Mouse (Mus musculus) MEL (cell line): Measurements from ENCODE around the gene Csnk2b. TPM values are rescaled to one million over a fixed set of nuclear protein-coding genes. Genes with fewer than 3 reads are reported as not detected.

Source experiments
- DNase-seq: peaks from one replicate; pipeline ENCODE4 v3.0.0; 2011; ENCODE audit warnings: low read depth, low spot score
- H3K27ac ChIP-seq: 2 replicates; pipeline ENCODE4 v1.5.1; 2012; ENCODE audit warnings: low read depth, mild to moderate bottlenecking, control low read depth, low read length, moderate library complexity; ENCODE audit not compliant: control insufficient read depth
- H3K27me3 ChIP-seq, 2 experiments: fragments of 150-350 bp in 1 of 2; sonication (generic) in 1 of 2; 2 replicates each; pipeline ENCODE4 v1.6.1; 2012; ENCODE audit warnings: low read length in 2 of 2, mild to moderate bottlenecking in 2 of 2, improper control_type of control experiment in 1 of 2, moderate library complexity in 1 of 2; ENCODE audit not compliant: insufficient read depth in 2 of 2, control insufficient read depth in 1 of 2
- H3K36me3 ChIP-seq, 2 experiments: 2 replicates each; pipeline ENCODE4 v1.6.1; 2012 to 2014; ENCODE audit warnings: low read length in 2 of 2, improper control_type of control experiment in 1 of 2, inconsistent platforms in 1 of 2, mild to moderate bottlenecking in 1 of 2; ENCODE audit not compliant: insufficient read depth in 2 of 2, control insufficient read depth in 1 of 2
- H3K4me1 ChIP-seq, 2 experiments: fragments of 150-350 bp in 1 of 2; sonication (generic) in 1 of 2; 2 replicates each; pipeline ENCODE4 v1.6.1; 2012; ENCODE audit warnings: low read length in 2 of 2, improper control_type of control experiment in 1 of 2, mild to moderate bottlenecking in 1 of 2; ENCODE audit not compliant: insufficient read depth in 2 of 2, control insufficient read depth in 1 of 2
- H3K4me3 ChIP-seq, 2 experiments: fragments of 150-350 bp in 1 of 2; sonication (generic) in 1 of 2; 2 replicates each; pipeline ENCODE4 v1.5.1; 2012; ENCODE audit warnings: low read depth in 2 of 2, low read length in 2 of 2, mild to moderate bottlenecking in 2 of 2, moderate library complexity in 2 of 2, control low read depth in 1 of 2, improper control_type of control experiment in 1 of 2; ENCODE audit not compliant: control insufficient read depth in 1 of 2, insufficient read depth in 1 of 2
- H3K79me2 ChIP-seq: 2 replicates; pipeline ENCODE4 v1.6.1; 2012; ENCODE audit warnings: mild to moderate bottlenecking, low read length, moderate library complexity; ENCODE audit not compliant: control insufficient read depth, poor library complexity, insufficient read depth
- H3K9ac ChIP-seq: 2 replicates; pipeline ENCODE4 v1.6.1; 2012; ENCODE audit warnings: low read depth, mild to moderate bottlenecking, control low read depth, low read length, moderate library complexity; ENCODE audit not compliant: control insufficient read depth, poor library complexity, severe bottlenecking
- H3K9me3 ChIP-seq: fragments of 150-350 bp; sonication (generic); replicated peaks from 2 replicates; pipeline ENCODE4 v1.6.1; 2012; ENCODE audit warnings: mild to moderate bottlenecking, low read length, improper control_type of control experiment, moderate library complexity; ENCODE audit not compliant: insufficient read depth
- CHD1 ChIP-seq: IDR thresholded peaks from 2 replicates; pipeline ENCODE4 v1.6.1; 2012; ENCODE audit warnings: low read depth, mild to moderate bottlenecking, inconsistent platforms, low read length, improper control_type of control experiment
- CHD2 ChIP-seq: IDR thresholded peaks from 2 replicates; pipeline ENCODE4 v1.6.1; 2011; ENCODE audit warnings: low read length, improper control_type of control experiment
- CTCF ChIP-seq, 3 experiments: IDR thresholded peaks in 2 of 3; conservative IDR thresholded peaks in 1 of 3; 2 replicates each; pipeline ENCODE4 v1.5.1; 2011 to 2012; ENCODE audit warnings: low read length in 3 of 3, low read depth in 2 of 3, mild to moderate bottlenecking in 2 of 3, improper control_type of control experiment in 1 of 3, inconsistent platforms in 1 of 3, mixed read lengths in 1 of 3, moderate library complexity in 1 of 3; ENCODE audit not compliant: control insufficient read depth in 1 of 3, insufficient read depth in 1 of 3, poor library complexity in 1 of 3, severe bottlenecking in 1 of 3
- ELF1 ChIP-seq: IDR thresholded peaks from 2 replicates; pipeline ENCODE4 v1.6.1; 2014; ENCODE audit warnings: low read depth, mild to moderate bottlenecking, inconsistent platforms, low read length, improper control_type of control experiment, moderate library complexity
- ETS1 ChIP-seq: IDR thresholded peaks from 2 replicates; pipeline ENCODE4 v1.6.1; 2012; ENCODE audit warnings: low read depth, mild to moderate bottlenecking, inconsistent platforms, low read length, improper control_type of control experiment, moderate library complexity
- HCFC1 ChIP-seq: IDR thresholded peaks from 2 replicates; pipeline ENCODE4 v1.6.1; 2012; ENCODE audit warnings: low read depth, mild to moderate bottlenecking, inconsistent platforms, low read length, improper control_type of control experiment, moderate library complexity
- JUND ChIP-seq: IDR thresholded peaks from 2 replicates; pipeline ENCODE4 v1.6.1; 2011; ENCODE audit warnings: low read depth, mild to moderate bottlenecking, improper control_type of control experiment, low read length
- MYB ChIP-seq: IDR thresholded peaks from 2 replicates; pipeline ENCODE4 v1.6.1; 2011; ENCODE audit warnings: mild to moderate bottlenecking, low read depth, low read length, improper control_type of control experiment
- NELFE ChIP-seq: IDR thresholded peaks from 2 replicates; pipeline ENCODE4 v1.6.1; 2011; ENCODE audit warnings: low read depth, low read length, improper control_type of control experiment
- POLR2AphosphoS2 ChIP-seq: IDR thresholded peaks from 2 replicates; pipeline ENCODE4 v1.6.1; 2011; ENCODE audit warnings: low read length, improper control_type of control experiment
- RAD21 ChIP-seq: IDR thresholded peaks from 2 replicates; pipeline ENCODE4 v1.6.1; 2011; ENCODE audit warnings: mild to moderate bottlenecking, low read depth, low read length, improper control_type of control experiment
- RCOR1 ChIP-seq: IDR thresholded peaks from 2 replicates; pipeline ENCODE4 v1.6.1; 2012; ENCODE audit warnings: low read depth, mild to moderate bottlenecking, inconsistent platforms, low read length, improper control_type of control experiment
- SMC3 ChIP-seq: IDR thresholded peaks from 2 replicates; pipeline ENCODE4 v1.6.1; 2011; ENCODE audit warnings: low read depth, low read length, improper control_type of control experiment
- TAL1 ChIP-seq: IDR thresholded peaks from 2 replicates; pipeline ENCODE4 v1.6.1; 2012; ENCODE audit warnings: mild to moderate bottlenecking, inconsistent platforms, low read length, moderate library complexity, mixed read lengths
- TBP ChIP-seq: IDR thresholded peaks from 2 replicates; pipeline ENCODE4 v1.8.0; 2011; ENCODE audit warnings: low read depth, low read length, improper control_type of control experiment
- TCF12 ChIP-seq: IDR thresholded peaks from 2 replicates; pipeline ENCODE4 v1.6.1; 2014; ENCODE audit warnings: low read depth, mild to moderate bottlenecking, inconsistent platforms, low read length, improper control_type of control experiment, moderate library complexity
- USF2 ChIP-seq, 2 experiments: IDR thresholded peaks; 2 replicates each; pipeline ENCODE4 v1.6.1; 2011 to 2012; ENCODE audit warnings: improper control_type of control experiment in 2 of 2, low read length in 2 of 2, borderline replicate concordance in 1 of 2, inconsistent platforms in 1 of 2, low read depth in 1 of 2, mild to moderate bottlenecking in 1 of 2; ENCODE audit not compliant: insufficient read depth in 1 of 2
- ZC3H11A ChIP-seq: IDR thresholded peaks from 2 replicates; pipeline ENCODE4 v1.6.1; 2012; ENCODE audit warnings: low read depth, mild to moderate bottlenecking, inconsistent platforms, low read length, improper control_type of control experiment
- polyA plus RNA-seq, 2 experiments: library from polyadenylated mRNA; stranded (reverse) in 1 of 2; unstranded in 1 of 2; fragments of >175 nt in 1 of 2; fragments of >200 nt in 1 of 2; gene quantifications; 2 replicates each; pipeline versions ENCODE4 v1.2.1 to v1.2.4; 2012; ENCODE audit warnings: low replicate concordance in 2 of 2, low read depth in 1 of 2; ENCODE audit not compliant: insufficient read length in 2 of 2, insufficient read depth in 1 of 2, missing spikeins in 1 of 2
- total RNA-seq: library from RNA; depleted of rRNA; stranded (reverse); fragments of 300-350 nt; gene quantifications from 2 replicates; pipeline ENCODE4 v1.2.3, GENCODE M21; 2012

Gene Csnk2b
- total and polyA plus RNA-seq, 3 experiments, result 222 to 607 TPM; not detected in 1

DNA sequence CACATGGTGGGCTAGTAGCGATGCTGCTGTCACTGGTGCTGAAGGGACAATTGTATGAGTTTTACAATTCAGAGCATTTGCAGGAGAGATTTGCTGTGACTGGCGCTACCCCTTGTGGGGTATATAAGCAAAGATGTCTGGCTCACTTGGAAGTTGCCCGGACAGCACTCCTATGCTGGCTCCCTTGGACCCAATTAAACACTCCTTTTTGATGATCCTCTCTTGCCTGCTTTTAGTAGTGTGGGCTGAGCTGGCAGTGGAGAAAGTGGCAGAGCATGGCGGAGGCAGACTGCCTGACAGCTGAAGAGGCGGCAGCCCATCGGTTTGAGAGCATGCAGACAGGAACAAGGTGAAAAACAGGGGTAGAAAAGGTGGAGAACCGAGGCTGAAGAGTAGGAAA is 45.9 kb upstream of the Csnk2b start:
- H3K36me3 ChIP-seq, result peaks cover under 1 to 15% of the 10 kb centered on the region in 2 experiments; a peak in 2 of 4 replicates
- no peak overlapping the region for H3K27ac ChIP-seq
- H3K4me1 ChIP-seq, result peaks cover 5 to 15% of the 10 kb centered on the region in 2 experiments; a peak in 3 of 4 replicates
- H3K9me3 ChIP-seq, result no peaks in the 10 kb centered on the region
- DNase-seq, result no peak
- H3K27me3 ChIP-seq, result no peaks in the 10 kb centered on the region
- H3K4me3 ChIP-seq, result no peak overlapping the region
- TF ChIP-seq CTCF (IDR thresholded peaks at IDR 0.05 in 2 of 3, conservative IDR thresholded peaks at IDR 0.05 in 1 of 3; ENCODE audit: control insufficient read depth in 1 of 3, insufficient read depth in 1 of 3, low read depth in 2 of 3, low read length in 3 of 3, poor library complexity in 1 of 3, severe bottlenecking in 1 of 3), result no peak
- no peak for TF ChIP-seq HCFC1
- TF ChIP-seq MYB, result no peak
- no peak for TF ChIP-seq TAL1
- TF ChIP-seq JUND, result no peak
- no peak for TF ChIP-seq POLR2AphosphoS2
- no peak for TF ChIP-seq ZC3H11A
- no peak for TF ChIP-seq CHD1
- no peak for TF ChIP-seq USF2 (IDR thresholded peaks at IDR 0.05; ENCODE audit: borderline replicate concordance in 1 of 2, insufficient read depth in 1 of 2, low read depth in 1 of 2, low read length in 2 of 2)
- no peak for TF ChIP-seq CHD2
- TF ChIP-seq ELF1, result no peak
- no peak for TF ChIP-seq TBP
- no peak for TF ChIP-seq RAD21
- TF ChIP-seq SMC3, result no peak
- TF ChIP-seq NELFE, result no peak
- TF ChIP-seq RCOR1, result no peak
- TF ChIP-seq TCF12, result no peak
- no peak for TF ChIP-seq ETS1
- TF ChIP-seq, all 39 proteins: peak for 0
- no peak overlapping the region for H3K9ac ChIP-seq
- H3K79me2 ChIP-seq, result peaks cover 22% of the 10 kb centered on the region

DNA sequence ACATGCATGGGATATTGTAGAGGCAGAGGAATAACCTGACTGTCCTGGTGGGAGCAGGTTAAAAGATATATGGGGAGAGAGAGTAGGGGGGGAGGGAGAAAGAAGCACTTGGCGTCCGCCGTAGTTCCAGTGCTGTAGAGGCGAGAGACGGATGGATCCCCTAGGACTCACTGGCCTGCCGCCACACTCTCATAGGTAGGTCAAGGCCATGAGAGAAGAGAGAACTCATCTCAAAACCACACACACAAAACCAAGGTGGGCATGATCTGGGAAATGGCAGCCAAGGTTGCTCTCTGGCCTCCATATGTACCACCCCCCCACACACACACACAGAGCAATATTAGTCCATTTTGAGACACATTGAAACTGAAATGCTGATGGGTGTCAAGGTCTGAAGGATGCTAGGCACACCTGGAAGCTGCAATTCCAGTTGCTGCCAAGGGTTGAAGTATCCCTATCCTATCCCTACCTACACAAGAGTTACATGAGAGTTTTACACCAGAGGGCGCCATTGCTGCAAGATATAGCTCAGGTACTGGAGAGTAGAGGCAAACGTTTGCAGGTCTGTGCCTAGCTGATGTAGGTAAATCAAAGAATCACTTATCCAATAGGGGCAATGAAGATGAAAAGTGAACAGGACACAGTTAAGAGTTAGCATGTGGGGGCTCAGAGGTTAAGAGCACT is 44.6 kb upstream of the Csnk2b start:
- peaks cover 8 to 21% of the 10 kb centered on the region in 2 experiments for H3K36me3 ChIP-seq
- H3K9me3 ChIP-seq, result no peaks in the 10 kb centered on the region
- no peak overlapping the region; the same call in 1 of the 2 replicates for H3K9ac ChIP-seq
- peaks cover 3 to 13% of the 10 kb centered on the region in 2 experiments; a peak in 3 of 4 replicates for H3K4me1 ChIP-seq
- no peaks in the 10 kb centered on the region for H3K27me3 ChIP-seq
- DNase-seq, result peak; percentile 90
- peaks cover 35% of the 10 kb centered on the region for H3K79me2 ChIP-seq
- no peak overlapping the region for H3K27ac ChIP-seq
- no peak overlapping the region for H3K4me3 ChIP-seq
- TF ChIP-seq RAD21, result peak; percentile 80
- TF ChIP-seq HCFC1, result peak; percentile 29; the same call in 1 of the 2 replicates
- peak; percentile 78 for TF ChIP-seq ZC3H11A
- peak; percentile 90 for TF ChIP-seq SMC3
- TF ChIP-seq TCF12, result no peak
- no peak for TF ChIP-seq JUND
- TF ChIP-seq CTCF (IDR thresholded peaks at IDR 0.05 in 2 of 3, conservative IDR thresholded peaks at IDR 0.05 in 1 of 3; ENCODE audit: control insufficient read depth in 1 of 3, insufficient read depth in 1 of 3, low read depth in 2 of 3, low read length in 3 of 3, poor library complexity in 1 of 3, severe bottlenecking in 1 of 3), result peak; percentile 46 to 93 (median 83)
